Mouse (Mus musculus) kidney, adult 2 months (tissue): ENCODE measurements around the gene Hist1h1c. TPM values are rescaled to one million over a fixed set of nuclear protein-coding genes. Genes with fewer than 3 reads are reported as not detected.
A peak's percentile ranks its signal among the peaks of the same experiment; 100 is the strongest.

ENCODE experiments used
- DNase-seq: peaks from one replicate; pipeline ENCODE4 v3.0.0; 2021
- H3K27ac ChIP-seq: fragments of 200-500 bp; 2 replicates; pipeline ENCODE4 v1.5.1; 2012; ENCODE audit warnings: low read depth, low read length, control low read depth, inconsistent platforms; ENCODE audit not compliant: insufficient read depth
- H3K27me3 ChIP-seq: fragments of 200-500 bp; replicated peaks from 2 replicates; pipeline ENCODE4 v1.6.1; 2012; ENCODE audit warnings: mild to moderate bottlenecking, moderate library complexity, low read length, inconsistent platforms; ENCODE audit not compliant: control insufficient read depth, insufficient read depth
- H3K36me3 ChIP-seq: fragments of 200-500 bp; 2 replicates; pipeline ENCODE4 v1.6.1; 2012; ENCODE audit warnings: mild to moderate bottlenecking, moderate library complexity, low read length, inconsistent platforms; ENCODE audit not compliant: control insufficient read depth, insufficient read depth
- H3K4me1 ChIP-seq: fragments of 200-500 bp; 2 replicates; pipeline ENCODE4 v1.6.1; 2011; ENCODE audit warnings: low read length; ENCODE audit not compliant: control insufficient read depth, insufficient read depth
- H3K4me3 ChIP-seq: fragments of 200-500 bp; 2 replicates; pipeline ENCODE4 v1.5.1; 2011; ENCODE audit warnings: mild to moderate bottlenecking, low read depth, low read length, control low read depth; ENCODE audit not compliant: insufficient read depth
- CTCF ChIP-seq: fragments of 200-500 bp; conservative IDR thresholded peaks from 2 replicates; pipeline ENCODE4 v1.5.1; 2011; ENCODE audit warnings: low read depth, mild to moderate bottlenecking, control low read depth, low read length, moderate library complexity, mixed read lengths; ENCODE audit not compliant: insufficient read depth, insufficient read length
- POLR2A ChIP-seq: fragments of 200-500 bp; IDR thresholded peaks from one replicate; pipeline ENCODE4 v1.6.1; 2011; ENCODE audit warnings: low read depth, low read length, control low read depth
- WGBS: fragments of 180-500 bp; shearing (Covaris S2); methylation state at CpG from one replicate; pipeline ENCODE4 v1.1.7; 2018; 5-methylcytosine and 5-hydroxymethylcytosine counted together
- polyA plus RNA-seq: library from polyadenylated mRNA; depleted of rRNA; stranded (reverse); fragments of >200 nt; gene quantifications from 2 replicates; pipeline ENCODE4 v1.2.3, GENCODE M21; 2012

Gene Hist1h1c
- polyA plus RNA-seq, 1 experiment: 76.0 TPM

GRCm38 (mm10) chr13:23705751-23706356 lies 32.8 kb upstream of the Hist1h1c start:
- Histone ChIP-seq H3K27me3 (no peaks in the 10 kb centered on the region), H3K4me1 (peaks cover 3% of the 10 kb centered on the region; the same call in 1 of the 2 replicates), H3K36me3 (no peaks in the 10 kb centered on the region; the same call in 1 of the 2 replicates), H3K27ac (no peak overlapping the region), H3K4me3 (no peak overlapping the region)
- DNase-seq: no peak
- 96% methylated on average over 7 of the region's 7 CpGs for WGBS
- no peak for TF ChIP-seq POLR2A
- no peak for TF ChIP-seq CTCF

- Histone ChIP-seq H3K36me3 (no peaks in the 10 kb centered on the region; the same call in 1 of the 2 replicates), H3K4me3 (no peak overlapping the region), H3K27me3 (no peaks in the 10 kb centered on the region), H3K4me1 (0 out of 2 replicates have a peak, but pooled peaks cover 3% of the 10 kb centered on the region), H3K27ac (no peak overlapping the region)
- no peak for DNase-seq
- 97% methylated on average over 12 of the region's 12 CpGs for WGBS
- TF ChIP-seq POLR2A (no peak), CTCF (no peak)
These were observed 31.8 kb upstream of the Hist1h1c start for GRCm38 (mm10) chr13:23706771-23707170.

GRCm38 (mm10) chr13:23708041-23708440 lies 30.6 kb upstream of the Hist1h1c start:
- DNase-seq: no peak
- 95% methylated on average over 4 of the region's 4 CpGs for WGBS
- no peak overlapping the region for H3K4me3 ChIP-seq
- TF ChIP-seq POLR2A (no peak), CTCF (no peak)
- H3K36me3 ChIP-seq: no peaks in the 10 kb centered on the region; the same call in 1 of the 2 replicates
- 0 out of 2 replicates have a peak, but pooled peaks cover 3% of the 10 kb centered on the region for H3K4me1 ChIP-seq
- no peak overlapping the region for H3K27ac ChIP-seq
- H3K27me3 ChIP-seq: no peaks in the 10 kb centered on the region

GRCm38 (mm10) chr13:23708654-23709053 lies 30.0 kb upstream of the Hist1h1c start:
- no peak overlapping the region for H3K27ac ChIP-seq
- H3K36me3 ChIP-seq: no peaks in the 10 kb centered on the region; the same call in 1 of the 2 replicates
- no peaks in the 10 kb centered on the region for H3K27me3 ChIP-seq
- H3K4me1 ChIP-seq: 0 out of 2 replicates have a peak, but pooled peaks cover 3% of the 10 kb centered on the region
- peak; percentile 27 for DNase-seq
- no peak overlapping the region for H3K4me3 ChIP-seq
- TF ChIP-seq CTCF (no peak), POLR2A (no peak)
- 61% methylated on average over 4 of the region's 4 CpGs for WGBS

GRCm38 (mm10) chr13:23709714-23710373 lies 28.8 kb upstream of the Hist1h1c start:
- peak overlapping the region; percentile 80 for H3K4me3 ChIP-seq
- TF ChIP-seq CTCF (no peak), POLR2A (no peak)
- H3K27ac ChIP-seq: peak overlapping the region; percentile 54
- no peaks in the 10 kb centered on the region for H3K27me3 ChIP-seq
- peak; percentile 32 for DNase-seq
- no peaks in the 10 kb centered on the region for H3K36me3 ChIP-seq
- WGBS: 27% methylated on average over 15 of the region's 15 CpGs
- H3K4me1 ChIP-seq: 0 out of 2 replicates have a peak, but pooled peaks cover 3% of the 10 kb centered on the region

GRCm38 (mm10) chr13:23710374-23711089 lies 28.1 kb upstream of the Hist1h1c start, which contains the start of gene Hfe:
Hfe (minus strand) TSS chr13:23710854.
- Histone ChIP-seq H3K4me1 (0 out of 2 replicates have a peak, but pooled peaks cover 3% of the 10 kb centered on the region), H3K36me3 (no peaks in the 10 kb centered on the region), H3K27ac (peak within 1 kb of the TSS; percentile 54), H3K4me3 (peak within 1 kb of the TSS; percentile 80), H3K27me3 (no peaks in the 10 kb centered on the region)
- TF ChIP-seq POLR2A (no peak), CTCF (no peak)
- WGBS: under 1% methylated on average over 17 of the region's 17 CpGs
- peak; percentile 63 for DNase-seq
